Mouse (Mus musculus) skeletal muscle tissue, postnatal 0 days (tissue): Measurements from ENCODE around the gene Fbp2. TPM values are rescaled to one million over a fixed set of nuclear protein-coding genes. Genes with fewer than 3 reads are reported as not detected.

Experiments
- polyA plus RNA-seq: library from polyadenylated mRNA; unstranded; fragments of >200 nt; fragmentation: Nextera tagmentation; extraction: Ambion mirVana; gene quantifications from 2 replicates; pipeline ENCODE4 v1.2.1, GENCODE M21; 2015

The Fbp2 gene
- 147 and 165 TPM in 2 replicates for polyA plus RNA-seq

DNA sequence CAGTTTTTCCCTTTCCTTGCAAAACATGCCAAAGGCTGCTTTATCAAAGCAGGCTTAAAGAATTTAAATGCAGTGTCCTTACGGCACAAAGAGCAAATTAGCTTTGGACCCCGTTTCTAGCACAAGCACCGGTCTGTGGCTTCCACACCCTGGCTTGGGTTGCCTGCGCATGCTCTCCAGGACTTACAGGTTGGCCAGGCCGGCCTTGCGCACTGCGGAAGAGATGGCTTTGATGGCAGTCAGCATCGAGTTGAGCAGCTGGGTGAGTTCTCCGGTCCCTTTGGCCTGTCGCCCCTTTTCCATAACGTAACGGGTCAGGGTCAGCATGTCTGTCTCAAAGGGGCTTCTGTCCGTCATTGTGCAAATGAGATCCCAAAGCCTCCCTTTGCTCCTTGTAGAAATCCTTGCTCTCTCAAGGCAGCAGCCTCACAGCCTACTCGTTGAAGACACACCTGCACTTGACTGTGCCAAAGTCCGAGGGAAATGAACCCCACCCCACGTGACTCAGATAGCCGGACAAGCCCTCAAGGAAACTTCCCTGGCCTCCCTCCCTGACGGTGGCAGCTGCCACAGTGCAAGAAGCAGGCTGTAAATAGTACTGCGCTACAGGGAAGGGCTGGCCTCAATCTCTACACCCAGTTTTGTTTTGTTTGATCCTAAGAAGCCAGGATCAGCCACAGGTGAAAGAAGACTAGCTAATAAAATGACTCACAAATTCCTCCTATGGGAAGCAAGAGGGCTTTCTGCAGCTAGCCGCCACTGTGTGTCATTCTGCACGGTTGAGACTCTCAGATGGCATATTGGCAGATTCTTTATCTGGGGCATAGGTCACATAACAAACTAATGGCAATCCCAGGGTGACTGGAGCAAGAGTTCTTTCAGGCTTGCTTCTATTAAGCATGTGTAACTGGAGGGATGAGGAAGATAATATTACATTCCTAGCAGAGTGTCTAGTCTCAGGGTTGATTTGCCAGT lies at the start of gene Fbp2:
Gene Fbp2, minus strand, starts transcription at position 482 of the 975 bp plus-strand sequence.

DNA sequence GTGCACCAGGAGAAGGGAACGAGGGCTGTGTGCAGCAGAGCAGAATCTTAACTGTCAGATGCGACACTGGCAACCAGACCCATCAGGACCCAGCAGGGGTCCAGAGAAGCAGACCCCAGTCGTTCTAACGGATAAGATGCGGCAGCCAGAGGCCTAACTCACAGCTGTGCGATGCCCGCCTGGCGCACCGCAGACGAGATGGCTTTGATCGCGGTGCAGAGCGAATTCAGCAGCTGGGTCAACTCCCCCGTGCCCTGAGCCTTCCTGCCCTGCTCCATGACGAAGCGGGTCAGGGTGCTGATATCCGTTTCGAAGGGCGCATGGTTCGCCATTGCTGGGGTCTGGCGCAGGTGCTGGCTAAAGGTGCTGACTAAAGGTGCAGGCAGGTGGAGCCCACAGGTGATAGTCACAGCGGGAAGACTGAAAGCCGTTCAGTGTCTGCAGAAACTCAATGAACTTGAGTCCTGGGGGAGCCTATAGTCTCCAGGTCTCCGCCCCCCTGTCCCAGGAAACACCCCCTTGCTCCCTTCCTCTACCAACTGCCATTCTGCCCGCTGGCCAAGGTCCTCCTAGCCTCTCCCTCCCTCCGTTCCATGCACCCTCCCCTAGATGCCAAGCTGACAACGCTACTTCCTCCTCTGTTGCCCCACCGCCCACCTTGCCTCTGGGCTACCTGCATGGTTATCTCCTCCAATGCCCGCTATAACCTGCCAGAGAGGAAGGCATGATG lies 29.7 kb upstream of the Fbp2 start, which contains the start of gene Fbp1:
Gene Fbp1, minus strand, starts transcription at position 571 of the 730 bp plus-strand sequence.

Other genes starting within 250 kb of the Fbp2 start
- gene 6720489N17Rik, start 234.2 kb downstream of the Fbp2 start, polyA plus RNA-seq = 2.8 and 3.7 TPM in 2 replicates
- gene Platr25, start 97.7 kb downstream of the Fbp2 start, polyA plus RNA-seq = 7.3 and 8.4 TPM in 2 replicates
- 2.2 TPM in 2 replicates for gene Gm5141, start 72.6 kb downstream of the Fbp2 start, polyA plus RNA-seq
- 2.1 and 3.6 TPM in 2 replicates for gene Fbp1, start 29.9 kb upstream of the Fbp2 start, polyA plus RNA-seq
- 106 TPM in 2 replicates for gene 2010111I01Rik, start 106.5 kb upstream of the Fbp2 start, polyA plus RNA-seq